Mouse (Mus musculus) heart, postnatal 10 days (tissue): ENCODE measurements around the gene Vwa8. TPM values are rescaled to one million over a fixed set of nuclear protein-coding genes. Genes with fewer than 3 reads are reported as not detected.
"Not testable (repeated sequence)": the region's sequence is repeated elsewhere in the genome, so short reads cannot be mapped to it uniquely, and the experiment has no call there.

Experiments used
- DNase-seq, 2 experiments: peaks; one replicate each; pipeline ENCODE4 v3.0.0; 2021
- intact Hi-C: fragments of 180-260 bp; cut with DNase I; formaldehyde crosslinking; loops from one replicate; pipeline ENCODE4 v1.15.1; 2025
- total RNA-seq, 2 experiments: library from RNA; stranded (reverse); gene quantifications; 2 replicates each; pipeline ENCODE4 v1.2.3; 2021

Vwa8 gene
- total RNA-seq, 2 experiments from 2014 or later: 176 to 191 TPM

DNA sequence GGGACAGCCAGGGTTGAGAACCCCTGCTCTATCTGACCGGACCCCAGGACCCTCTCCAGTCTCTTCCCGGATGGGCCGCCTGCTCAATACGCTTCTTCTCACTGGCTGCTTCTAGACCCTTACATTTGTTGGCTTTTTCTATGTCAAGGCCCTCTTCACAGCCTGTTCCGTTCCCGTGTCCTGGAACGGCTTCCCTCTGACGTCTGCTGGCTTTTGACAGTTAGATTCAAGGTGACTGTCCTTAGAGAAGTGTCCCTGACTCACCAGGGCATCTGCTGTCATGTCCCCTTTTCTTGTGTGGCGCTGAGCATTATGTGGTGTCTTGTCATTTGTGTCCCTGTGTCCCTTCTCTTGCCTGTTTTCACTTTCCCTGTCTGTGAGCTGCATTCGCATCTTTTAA is 121.8 kb downstream of the Vwa8 start:
- intact Hi-C loops: no loop called here

DNA sequence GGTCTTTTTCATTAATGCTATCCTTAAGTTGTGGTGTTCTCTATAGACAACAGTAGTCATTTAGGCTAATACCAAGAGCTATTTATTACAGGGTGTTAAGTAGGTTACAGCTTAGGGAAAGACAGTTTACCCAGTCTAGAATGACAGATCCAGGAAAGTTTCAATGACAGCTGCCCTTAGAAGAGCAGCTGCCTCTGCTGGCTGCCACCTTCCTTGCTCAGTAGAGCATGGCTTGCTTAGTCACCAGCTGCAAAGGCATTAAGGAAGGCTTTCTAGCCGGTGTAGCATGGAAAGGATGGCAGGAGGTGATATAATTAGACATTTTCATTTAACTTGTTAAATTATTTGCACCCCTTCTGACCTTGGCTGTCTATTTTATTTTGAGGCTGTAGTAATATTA is 123.6 kb downstream of the Vwa8 start:
- intact Hi-C loops: no loop called here

More for the DNA sequence above, 121.8 kb downstream of the Vwa8 start:
- no peak for DNase-seq

DNA sequence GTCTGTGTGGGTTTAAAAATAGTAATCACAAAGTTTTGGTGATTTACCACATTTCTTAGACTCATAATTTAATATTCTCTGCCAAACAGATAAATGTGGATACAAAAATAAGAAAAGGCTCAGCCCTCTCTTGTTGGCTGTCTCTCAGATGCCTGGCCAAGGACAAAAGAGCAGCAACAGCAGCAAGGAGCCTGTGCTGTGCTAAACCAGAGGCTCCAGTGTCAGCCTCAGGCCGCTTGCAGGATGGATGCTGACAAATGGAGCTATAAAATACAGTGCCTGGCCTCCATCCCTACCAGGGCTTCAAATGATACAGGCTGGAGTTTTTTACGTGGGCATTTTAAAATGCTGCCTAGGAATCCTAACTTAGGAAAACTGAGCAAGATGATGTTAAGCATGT is 134.3 kb downstream of the Vwa8 start:
- peak; percentile 46 to 48 for DNase-seq
- intact Hi-C loops: no loop called here

More for the DNA sequence above, 123.6 kb downstream of the Vwa8 start:
- DNase-seq: no peak

DNA sequence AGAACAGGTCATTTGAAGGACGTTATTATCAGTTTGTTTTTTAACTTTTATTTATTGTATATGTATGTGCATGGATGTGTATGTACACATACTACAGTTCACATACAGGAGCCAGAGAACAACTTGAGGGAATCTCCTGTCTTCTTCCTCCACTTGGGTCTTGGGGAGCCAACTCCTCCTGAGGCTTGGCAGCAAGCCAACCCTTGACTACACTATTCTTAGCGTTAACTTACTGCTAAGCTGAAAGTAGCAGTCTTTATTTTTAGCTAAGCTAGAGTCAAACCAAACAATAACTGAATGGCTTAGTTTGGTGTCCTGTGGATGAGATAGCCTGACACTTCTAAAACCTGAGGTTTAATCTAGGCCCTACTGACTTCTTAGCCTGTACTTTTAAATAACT is 135.4 kb downstream of the Vwa8 start:
- DNase-seq: peak; percentile 37 to 44
- intact Hi-C loops: no loop called here

GRCm38 (mm10) chr14:78987543-78987942 is 138.7 kb downstream of the Vwa8 start:
- intact Hi-C loops: no loop called here

GRCm38 (mm10) chr14:78992456-78992855 is 143.6 kb downstream of the Vwa8 start:
- intact Hi-C loops: loop anchor here (5.0 kb wide), 1 partner anchor 315 kb away; no protein-coding TSS in a partner anchor
- peak in 1 of 2 experiments; percentile 15 for DNase-seq

More at GRCm38 (mm10) chr14:78987543-78987942, 138.7 kb downstream of the Vwa8 start:
- no peak for DNase-seq

DNA sequence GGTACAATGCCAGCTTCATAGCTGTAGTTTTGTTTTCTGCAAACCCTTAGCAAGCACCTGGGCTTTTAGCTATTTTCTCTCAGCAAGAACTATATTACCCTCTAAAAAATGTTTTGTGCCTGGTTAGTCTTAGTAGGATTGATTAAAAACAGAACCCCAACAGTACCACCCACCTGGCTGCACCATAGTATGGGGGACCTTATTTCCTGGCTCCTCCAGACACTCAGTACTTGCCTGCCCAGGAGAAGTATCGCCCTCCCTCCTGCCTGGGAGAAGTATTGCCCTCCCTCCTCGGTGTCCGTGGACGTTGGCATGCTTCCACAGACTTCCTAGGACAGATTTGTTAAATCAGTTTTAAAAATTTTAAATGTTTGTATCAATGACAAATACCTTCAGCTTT is 144.7 kb downstream of the Vwa8 start:
- DNase-seq: no peak
- intact Hi-C loops: loop anchor here (5.0 kb wide), 1 partner anchor 316 kb away; no protein-coding TSS in a partner anchor

DNA sequence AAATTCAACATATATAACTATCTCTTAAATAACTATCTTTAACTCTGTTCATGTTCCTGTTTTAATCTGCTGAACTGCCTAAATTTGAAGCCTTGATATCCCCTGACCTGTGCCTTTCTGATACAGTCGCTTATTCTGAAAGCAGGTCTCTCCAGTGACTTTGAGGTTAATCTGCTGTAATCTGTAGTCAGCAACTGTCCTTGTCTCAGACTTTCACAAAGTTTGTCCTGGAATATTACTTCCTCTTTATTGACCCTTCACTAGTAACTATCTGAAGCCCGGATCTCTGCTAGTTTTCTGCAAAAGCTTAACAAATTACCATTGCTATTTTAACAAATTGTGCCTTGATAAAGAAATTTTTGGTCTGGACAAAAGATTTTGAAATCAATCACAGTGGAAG is 147.5 kb downstream of the Vwa8 start:
- intact Hi-C loops: no loop called here
- DNase-seq: no peak

DNA sequence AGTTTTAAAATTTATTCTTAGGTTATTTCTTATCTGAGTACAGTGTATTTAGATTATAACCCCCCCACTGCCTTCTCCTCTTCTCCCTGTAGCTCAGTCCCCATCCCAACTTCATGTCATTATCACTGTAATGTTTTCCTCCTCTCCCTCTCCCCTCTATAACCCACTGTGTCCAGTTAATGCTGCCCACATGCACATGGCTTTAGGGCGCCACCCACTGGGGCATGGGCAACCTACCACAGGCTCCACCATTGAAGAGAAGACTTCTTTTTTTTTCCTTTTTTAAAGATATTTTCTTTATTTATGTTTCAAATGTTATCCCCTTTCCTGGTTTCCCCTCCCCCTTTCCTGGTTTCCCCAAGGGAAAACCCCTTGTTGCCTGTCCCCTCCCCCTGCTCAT is 154.7 kb downstream of the Vwa8 start:
- DNase-seq: peak; percentile 17 to 49
- intact Hi-C loops: loop anchor here (10.0 kb wide), 1 partner anchor 269 kb away; the partner anchor contains the start of gene Dgkh

DNA sequence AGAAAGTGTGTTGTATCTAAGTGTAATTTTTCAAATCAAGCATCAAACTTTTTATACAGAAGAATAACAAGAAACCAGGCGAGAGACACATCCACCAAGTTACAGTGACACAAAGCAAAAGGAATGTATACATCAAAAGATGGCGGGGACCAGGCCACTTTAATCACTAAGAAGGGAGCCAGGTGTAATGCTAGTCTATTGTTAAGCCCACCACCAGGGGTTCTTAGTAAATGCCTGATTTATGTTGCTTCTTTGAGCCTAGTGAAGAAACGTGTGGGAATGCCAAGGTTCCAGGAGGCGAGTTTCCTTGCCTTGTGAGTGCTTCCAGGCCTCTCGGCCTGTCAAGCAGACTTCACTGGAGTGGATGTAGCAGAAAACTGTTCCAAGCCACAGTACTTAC is 168.9 kb downstream of the Vwa8 start:
- intact Hi-C loops, DNase-seq: not testable (repeated sequence)

GRCm38 (mm10) chr14:79018564-79018963 is 169.7 kb downstream of the Vwa8 start:
- intact Hi-C loops: no loop called here
- no peak for DNase-seq

DNA sequence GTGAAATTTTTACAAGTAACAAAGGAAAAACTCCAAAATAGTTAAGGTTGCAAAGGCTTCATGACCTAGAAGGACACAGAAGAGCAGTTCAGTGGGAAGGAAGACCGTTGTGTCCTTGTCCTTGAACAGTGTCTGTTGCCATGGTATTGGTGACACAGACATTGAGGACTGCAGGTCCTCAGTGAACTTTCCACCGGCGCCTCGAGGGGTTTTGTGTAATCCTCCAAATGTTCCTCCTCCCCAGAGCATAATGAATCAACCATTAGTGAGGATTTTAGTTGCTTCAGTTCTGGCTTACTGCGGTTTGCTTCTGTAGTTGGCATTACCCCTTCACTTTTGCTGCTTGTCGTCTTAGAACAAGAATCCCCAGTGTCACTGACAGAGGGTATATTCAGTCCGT is 172.9 kb downstream of the Vwa8 start:
- intact Hi-C loops: no loop called here
- DNase-seq: no peak

DNA sequence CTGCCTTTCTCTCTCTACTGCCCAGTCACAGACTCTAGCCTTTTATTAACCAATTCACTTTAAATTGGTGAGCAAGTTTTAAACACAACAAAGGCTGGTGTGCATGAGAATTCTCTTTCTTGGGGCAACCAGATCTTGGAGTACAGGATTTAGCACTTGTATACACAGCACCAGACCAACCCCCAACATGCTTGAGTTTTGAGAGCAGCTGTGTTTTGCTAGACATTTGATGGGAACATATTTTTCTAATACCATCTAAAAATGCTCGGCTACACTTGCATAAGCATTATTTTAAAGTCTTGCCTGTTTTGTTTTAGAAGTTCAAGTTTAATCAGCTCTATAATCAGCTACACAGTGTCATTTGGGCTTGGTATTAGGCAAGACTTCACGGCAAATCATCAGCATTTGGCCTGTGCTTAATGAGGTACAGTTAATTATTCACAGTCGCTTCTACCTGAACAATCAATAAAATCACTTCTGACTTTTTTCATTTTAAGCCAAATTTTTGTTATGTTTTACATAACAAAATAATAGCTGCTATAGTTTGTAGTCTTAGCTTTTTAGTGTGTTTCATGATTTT is 180.2 kb downstream of the Vwa8 start:
- intact Hi-C loops: no loop called here
- DNase-seq: no peak

DNA sequence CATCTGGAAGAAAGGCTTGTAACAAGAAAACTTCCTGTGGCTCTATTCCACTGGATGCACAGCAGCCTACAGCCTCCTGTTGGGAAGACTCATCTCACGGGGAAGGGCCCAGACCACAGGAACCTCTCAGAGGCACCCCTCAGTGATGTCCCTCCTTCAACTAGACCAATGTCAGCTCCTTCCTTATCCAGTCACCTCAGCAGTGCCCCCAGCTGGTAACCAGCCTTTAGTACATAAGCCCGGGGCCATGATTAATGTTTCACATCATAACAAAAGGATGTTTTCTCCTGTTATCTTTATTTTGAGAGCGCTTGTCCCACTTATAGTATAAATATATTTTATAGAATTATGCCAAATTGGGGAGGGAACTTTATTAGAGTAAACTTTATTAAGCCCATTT is 181.9 kb downstream of the Vwa8 start:
- no peak for DNase-seq
- intact Hi-C loops: loop anchor here (5.0 kb wide), 1 partner anchor 77 kb away; no protein-coding TSS in a partner anchor

DNA sequence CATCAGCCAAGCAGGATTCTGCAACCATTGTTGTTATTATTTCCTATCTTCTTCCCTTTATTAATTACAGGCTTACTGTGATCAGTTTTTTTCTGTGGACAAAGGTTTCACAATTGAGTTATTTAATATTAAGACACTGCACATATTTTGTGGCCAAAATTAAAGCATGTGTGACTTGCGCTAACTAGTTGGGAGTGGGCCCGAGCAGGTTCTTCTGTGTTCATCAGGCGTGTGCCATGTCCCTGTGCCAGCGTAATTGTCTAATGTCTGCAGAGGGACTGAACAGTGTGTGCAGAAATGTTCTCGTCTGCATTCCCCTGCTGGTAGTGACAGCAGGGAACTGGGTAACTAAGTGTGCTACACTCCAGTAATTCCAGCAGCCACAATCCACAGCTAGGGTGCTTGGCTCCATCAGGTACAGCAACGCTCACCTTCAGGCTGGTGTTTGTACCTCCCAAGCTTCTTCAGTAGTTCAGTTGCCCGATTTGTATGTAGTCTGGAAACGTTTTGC is 182.4 kb downstream of the Vwa8 start:
- no peak for DNase-seq
- intact Hi-C loops: loop anchor here (5.0 kb wide), 1 partner anchor 76 kb away; no protein-coding TSS in a partner anchor

DNA sequence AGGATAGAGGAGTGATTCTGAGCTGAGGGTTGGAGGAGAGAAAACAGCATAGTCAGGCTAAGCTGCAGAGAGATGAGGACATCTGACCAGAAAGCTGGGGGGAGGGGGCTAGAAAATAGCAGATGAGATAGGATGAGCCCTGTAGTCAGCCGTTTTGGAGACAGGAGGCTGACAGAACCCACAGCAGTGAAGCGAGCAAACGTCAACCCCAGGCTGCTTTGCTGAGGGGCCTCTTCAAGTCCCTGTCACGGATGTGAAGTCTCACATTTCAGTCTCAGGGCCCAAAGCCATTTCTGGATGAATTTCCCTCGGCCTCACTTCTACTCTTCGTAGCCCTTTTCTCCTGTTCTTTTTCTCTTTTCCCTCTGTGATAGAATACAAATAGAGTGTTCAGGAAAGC is 184.5 kb downstream of the Vwa8 start:
- no peak for DNase-seq
- intact Hi-C loops: loop anchor here (5.0 kb wide), 1 partner anchor 74 kb away; no protein-coding TSS in a partner anchor

GRCm38 (mm10) chr14:79034511-79034913 is 185.7 kb downstream of the Vwa8 start:
- intact Hi-C loops: loop anchor here (5.0 kb wide), 1 partner anchor 73 kb away; no protein-coding TSS in a partner anchor

GRCm38 (mm10) chr14:79035575-79035974 is 186.7 kb downstream of the Vwa8 start:
- no peak for DNase-seq
- intact Hi-C loops: no loop called here

More at GRCm38 (mm10) chr14:79034511-79034913, 185.7 kb downstream of the Vwa8 start:
- peak in 1 of 2 experiments; percentile 10 for DNase-seq

DNA sequence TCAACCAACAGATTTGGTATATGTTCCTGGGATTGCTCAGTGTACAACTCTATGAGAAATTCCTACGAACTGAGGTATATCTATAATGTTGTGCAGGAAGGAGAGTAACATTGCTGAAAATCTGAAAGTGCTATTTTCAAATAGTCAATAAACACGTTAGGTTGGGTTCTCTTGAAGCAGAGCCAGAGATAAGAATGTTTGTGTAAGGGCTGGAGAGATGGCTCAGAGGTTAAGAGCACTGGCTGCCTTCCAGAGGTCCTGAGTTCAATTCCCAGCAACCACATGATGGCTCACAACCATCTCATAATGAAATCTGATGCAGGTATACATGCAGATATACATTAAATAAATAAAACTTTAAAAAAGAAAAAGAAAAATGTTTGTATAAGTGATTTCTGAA is 198.3 kb downstream of the Vwa8 start:
- DNase-seq: no peak
- intact Hi-C loops: no loop called here

DNA sequence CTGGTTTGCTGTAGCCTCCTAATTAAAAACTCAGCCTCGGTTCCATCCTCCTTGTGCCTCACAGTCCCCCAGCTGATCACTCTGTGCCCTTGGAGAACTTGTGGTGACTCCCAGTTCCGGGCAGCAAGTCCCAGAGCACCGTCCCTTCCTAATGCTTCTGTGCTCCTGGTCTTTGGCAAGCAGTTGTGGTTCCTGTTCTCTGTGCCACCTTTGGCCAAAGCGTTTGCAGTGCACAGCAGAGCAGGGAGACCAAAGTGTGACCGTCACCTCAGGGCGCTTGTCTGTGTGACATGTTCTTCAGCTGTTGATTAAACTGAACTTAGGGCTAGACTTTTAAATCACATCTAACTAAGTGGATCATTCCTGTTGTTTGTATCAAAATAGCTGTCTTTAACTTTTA is 199.1 kb downstream of the Vwa8 start:
- intact Hi-C loops: no loop called here
- DNase-seq: no peak

DNA sequence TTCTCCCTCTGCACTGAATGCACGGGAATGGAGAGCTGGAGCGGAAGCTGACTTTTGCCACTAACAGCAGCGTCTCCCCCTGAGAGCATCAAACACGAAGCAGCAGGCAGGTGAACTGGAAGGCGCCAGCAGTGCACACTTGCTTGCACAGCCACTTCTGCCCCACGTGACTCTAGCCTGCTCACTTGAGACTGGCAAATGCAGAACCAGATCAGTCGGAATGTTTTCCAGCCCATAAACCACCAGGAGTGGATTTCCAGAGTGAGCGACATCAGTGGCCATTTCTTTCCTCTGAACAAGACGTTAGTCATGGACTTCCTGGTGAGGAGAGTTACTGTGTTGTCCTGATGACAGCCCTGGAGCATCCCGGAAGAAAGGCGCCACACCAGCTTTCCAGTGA is 200.7 kb downstream of the Vwa8 start:
- intact Hi-C loops: no loop called here
- DNase-seq: no peak

DNA sequence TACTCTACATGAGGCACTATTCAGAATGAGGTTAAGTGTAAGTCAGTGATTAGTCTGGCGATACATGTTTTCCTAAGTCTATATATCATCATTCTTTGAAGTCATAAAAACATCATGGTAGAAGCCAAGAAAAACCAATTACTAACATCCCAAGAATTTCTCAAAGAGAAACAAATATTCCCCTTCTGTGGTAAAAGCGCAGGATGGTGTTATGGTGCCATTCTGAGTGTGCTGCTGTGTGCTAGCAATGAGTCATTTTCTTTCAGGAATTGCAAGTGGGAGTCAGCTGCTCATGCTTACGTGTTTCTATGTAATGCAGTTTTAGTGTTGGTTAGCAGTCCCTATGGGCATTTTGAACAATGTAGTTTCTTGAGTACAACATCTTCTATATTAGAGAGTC is 216.8 kb downstream of the Vwa8 start:
- DNase-seq: no peak
- intact Hi-C loops: no loop called here
